Mouse (Mus musculus) cerebellum, adult 2 months (tissue): ENCODE measurements around the gene A530084C06Rik.

Experiments
- CTCF ChIP-seq: fragments of 200-500 bp; IDR thresholded peaks from 2 replicates; pipeline ENCODE4 v1.5.1; 2011; ENCODE audit warnings: low read depth, mild to moderate bottlenecking, control low read depth, low read length, moderate library complexity, borderline replicate concordance; ENCODE audit not compliant: insufficient read depth
- POLR2A ChIP-seq: fragments of 200-500 bp; IDR thresholded peaks from 2 replicates; pipeline ENCODE4 v1.6.1; 2011; ENCODE audit warnings: low read length, control low read depth, borderline replicate concordance; ENCODE audit not compliant: insufficient read depth

- TF ChIP-seq POLR2A (no peak), CTCF (no peak)
These were observed 15.5 kb upstream of the A530084C06Rik start for GRCm38 (mm10) chr13:31574627-31575026.
